Mouse (Mus musculus) embryo, embryonic 10.5 days (tissue): ENCODE data around the gene 9430097D07Rik.

Experiments used
- DNase-seq: peaks from one replicate; pipeline ENCODE4 v3.0.0-alpha.2; 2015; ENCODE audit warnings: low spot score

Gene 9430097D07Rik

DNA sequence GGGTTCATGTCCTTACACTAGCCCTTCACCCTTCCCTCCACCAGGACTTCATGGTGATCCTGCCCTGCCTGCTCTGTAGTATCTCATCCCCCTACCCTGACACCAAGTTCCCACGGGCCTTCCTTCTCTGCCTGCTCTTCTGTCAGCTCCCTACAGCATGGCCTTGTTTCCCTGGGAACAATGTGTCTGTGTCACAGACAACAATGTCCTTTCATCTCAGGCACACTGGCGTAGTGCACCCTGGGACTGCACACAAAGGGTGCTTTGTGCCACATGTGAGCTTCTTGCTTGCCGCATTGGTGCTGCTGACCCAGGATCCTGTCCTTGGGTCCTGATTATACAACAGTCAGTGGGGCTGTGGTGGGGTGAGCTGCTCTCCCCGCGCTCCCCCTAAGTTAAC is 15.9 kb downstream of the 9430097D07Rik start:
- DNase-seq = peak; percentile 81

DNA sequence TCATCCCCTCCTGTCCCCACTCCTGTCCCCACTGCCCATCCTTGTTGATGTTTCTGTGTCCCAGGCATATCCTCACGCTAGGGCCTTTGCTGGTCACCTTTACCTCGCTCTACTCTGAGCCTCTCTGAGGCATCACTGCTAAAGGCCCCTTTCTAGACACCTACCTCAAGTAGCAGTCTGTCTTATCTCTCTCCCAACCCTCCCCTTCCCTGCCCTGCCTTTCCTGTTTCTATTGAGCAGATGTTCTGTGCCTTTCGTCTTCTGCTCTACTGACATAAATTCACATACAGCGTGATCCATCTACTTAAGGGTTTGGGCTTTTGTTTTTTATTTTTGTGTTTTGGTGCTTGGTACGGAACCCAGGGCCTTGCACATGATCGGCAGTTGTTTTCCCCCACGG is 19.5 kb downstream of the 9430097D07Rik start:
- no peak for DNase-seq

DNA sequence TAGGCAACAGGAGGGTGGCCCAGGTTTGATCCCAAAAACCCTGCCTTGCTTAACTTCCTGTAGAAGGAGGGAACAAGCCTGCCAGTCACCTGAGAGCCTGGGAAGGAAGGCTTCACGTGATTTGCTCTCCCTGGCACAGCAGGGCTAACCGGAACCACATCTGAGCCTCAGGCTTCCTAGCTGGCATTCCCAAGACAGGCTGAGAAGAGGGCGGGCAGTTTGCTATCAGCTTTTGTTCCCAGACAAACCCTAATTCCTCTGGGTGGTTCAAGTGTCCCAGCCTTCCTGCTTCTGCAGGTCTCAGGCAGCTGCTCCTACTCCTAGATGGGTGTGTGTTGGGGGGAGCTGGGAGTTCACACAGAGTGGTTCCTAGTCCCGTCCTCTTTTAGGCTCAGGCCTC is 20.0 kb downstream of the 9430097D07Rik start:
- DNase-seq = no peak

DNA sequence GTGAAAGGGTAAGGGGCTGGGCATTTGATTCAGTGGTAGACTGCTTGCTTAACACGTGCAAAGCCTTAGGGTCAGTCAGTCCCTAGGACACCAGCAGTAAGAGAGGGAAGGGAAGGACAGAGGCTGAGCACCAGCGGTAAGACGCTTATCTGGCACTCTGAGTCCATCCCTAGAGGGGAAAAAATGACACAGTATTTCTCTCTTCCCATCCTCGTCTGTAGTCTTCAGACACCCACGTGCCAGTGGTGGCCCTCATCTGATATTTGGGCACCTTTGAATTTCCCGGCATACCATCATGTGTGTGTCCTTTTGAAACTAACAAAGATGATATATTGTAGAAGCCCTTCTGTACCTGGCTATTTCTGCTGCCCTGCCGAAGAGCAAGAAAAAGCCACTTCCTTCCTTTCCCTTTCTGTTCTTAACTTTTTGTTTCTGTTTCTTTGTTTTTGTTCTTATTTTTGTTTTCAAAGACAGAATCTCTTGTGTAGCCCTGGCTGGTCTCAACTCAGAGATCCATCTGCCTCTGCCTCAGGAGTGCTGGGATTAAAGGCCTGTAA is 21.8 kb downstream of the 9430097D07Rik start:
- DNase-seq = no peak

DNA sequence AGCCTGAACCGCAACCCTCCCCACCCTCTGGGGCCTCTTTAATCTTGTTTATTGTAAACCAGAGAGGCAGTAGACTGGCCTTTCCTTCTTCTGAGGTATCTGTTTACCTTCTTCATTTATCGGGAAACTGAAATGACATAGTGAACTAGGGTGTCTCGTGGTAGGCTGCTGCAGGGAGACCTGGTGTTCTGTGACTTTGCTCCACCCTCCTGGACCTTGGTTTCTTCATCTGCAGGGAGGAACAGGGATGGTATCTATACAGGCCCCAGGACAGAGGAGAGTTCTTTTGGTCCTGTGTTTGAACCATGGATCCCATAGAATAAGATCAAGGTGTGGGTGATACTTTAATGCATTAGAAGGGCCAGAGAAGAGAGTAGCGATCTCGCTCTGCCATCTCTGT is 24.2 kb downstream of the 9430097D07Rik start:
- no peak for DNase-seq

DNA sequence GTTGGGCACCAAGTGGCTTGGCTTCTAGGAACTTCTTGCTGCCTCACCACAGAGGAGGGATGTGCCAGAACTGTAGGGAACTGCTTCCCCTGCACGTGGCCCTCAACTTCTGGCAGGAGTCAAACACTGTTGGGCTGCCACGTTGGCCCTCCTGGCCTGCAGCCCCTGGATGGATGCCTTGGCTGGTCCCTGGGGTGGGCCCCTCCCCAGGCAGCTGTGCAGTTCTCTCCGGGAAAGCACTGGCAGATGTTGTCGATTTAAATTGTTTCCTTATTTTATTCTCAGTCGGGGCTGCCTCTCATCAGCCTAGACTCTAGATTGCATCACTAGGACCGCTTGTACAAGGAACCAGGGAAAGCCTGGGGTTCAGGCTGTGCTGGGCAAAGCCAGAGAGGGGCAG is 25.7 kb downstream of the 9430097D07Rik start:
- no peak for DNase-seq

DNA sequence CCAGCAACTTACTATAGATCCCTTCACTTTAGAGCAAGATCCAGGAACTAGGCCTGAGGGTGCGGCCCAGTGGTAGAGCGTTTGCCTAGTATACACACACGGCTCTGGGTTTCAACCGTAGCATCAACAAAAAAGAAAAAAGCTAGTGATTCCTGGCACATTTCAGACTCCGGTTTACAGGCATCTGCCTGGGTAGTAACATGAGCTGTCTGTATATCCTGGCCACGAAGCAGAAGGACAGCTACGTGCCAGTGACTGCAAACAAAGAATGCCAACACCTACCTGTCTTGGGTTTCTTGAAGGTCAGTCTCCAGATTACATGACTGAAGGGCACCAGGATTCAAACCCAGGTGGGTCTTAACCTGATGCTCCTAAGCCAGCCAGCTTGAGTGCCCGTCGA is 26.3 kb downstream of the 9430097D07Rik start:
- no peak for DNase-seq

DNA sequence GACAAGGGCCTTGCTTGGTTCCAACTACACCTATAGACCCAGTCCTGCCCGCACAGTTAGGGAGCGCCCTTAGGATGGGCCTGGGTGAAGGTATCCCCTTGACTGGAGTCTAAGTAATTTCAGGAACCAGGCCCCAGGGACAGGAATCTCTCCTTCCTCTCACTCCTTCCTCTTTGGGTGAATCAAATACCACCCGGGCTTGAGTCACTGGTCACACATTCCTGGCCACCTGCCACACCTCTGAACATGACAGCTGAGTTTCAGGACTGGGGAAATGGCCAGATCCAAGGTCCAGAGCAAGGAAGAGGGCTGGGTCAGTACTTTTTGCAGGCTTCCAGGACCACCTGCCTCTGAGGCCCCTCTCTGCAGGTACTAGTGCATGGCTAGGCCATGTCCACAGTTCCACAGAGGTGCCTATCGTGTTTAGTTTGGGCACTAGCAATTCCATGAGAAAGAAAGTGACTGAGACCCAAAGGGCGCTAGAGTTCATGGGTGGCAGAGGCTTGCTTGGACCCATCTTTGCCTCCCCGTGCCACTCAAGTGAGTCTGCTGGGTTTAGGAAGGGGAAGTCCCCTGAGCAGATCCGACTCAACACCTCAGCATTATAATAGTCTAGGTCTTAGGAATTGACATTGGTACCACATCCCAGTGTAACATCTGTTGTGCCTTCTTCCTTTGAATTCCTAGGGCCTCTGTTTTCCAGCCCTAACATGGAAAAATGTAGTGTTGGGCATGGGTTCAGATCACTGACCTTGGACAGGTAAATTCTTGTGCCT is 27.3 kb downstream of the 9430097D07Rik start:
- DNase-seq = no peak

DNA sequence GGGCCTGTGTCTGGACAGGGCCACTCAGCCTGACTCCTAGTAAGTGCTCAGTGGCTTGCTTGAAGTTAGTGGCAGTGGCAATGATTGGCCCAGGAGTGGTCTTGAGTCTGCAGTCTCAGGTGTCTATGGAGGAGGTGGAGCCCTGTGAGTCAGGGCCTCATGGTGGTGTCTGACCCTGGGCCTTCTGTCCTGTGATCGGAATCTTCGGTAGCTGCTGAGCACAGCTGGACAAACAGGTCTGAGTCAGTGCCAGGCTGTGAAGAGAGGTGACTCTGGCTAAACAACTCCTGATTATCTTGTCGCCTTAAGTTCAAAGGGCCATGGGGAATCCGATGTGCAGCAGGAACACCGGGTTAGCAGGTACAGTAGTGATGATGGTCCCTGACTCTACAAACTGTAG is 28.1 kb downstream of the 9430097D07Rik start:
- no peak for DNase-seq

DNA sequence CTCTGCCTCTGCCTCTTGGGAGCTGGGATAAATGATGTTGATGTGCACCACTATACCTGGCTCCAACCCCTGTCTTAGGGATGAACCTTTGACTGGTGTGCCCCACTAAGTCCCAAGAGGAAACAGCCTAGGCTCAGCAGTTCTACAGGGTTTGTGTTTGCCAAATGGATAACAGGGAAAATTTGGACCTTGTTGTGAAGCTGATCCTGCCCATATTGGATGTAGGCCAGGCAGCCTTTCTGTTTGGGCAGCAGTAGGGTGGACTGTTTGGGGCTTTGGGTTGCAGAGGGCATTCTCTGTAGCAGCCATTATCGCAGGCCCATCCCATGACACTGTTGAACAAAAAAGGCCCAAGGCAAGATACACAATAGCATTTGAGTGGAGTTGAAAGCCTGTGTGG is 28.5 kb downstream of the 9430097D07Rik start:
- no peak for DNase-seq

DNA sequence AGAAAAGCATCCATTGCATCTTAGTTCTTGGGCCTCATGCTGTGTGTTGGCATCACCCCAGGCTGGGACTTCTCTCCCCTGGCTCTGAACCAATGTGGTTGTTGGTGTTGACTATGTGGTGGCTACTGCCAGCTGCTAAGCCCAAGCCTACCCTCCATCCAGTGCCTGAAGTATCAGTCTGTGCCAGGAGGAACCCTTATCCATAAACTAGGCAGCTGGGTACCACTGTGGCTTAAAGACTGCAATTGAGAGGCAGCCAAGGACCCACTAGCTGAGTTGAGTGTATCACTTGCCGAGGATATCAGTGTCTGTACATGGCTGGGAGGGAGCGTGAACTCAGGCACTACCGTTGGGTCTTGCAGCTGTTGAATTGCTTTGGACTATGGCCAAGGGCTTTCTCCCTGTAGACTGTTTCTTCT is 32.4 kb downstream of the 9430097D07Rik start:
- DNase-seq = no peak

DNA sequence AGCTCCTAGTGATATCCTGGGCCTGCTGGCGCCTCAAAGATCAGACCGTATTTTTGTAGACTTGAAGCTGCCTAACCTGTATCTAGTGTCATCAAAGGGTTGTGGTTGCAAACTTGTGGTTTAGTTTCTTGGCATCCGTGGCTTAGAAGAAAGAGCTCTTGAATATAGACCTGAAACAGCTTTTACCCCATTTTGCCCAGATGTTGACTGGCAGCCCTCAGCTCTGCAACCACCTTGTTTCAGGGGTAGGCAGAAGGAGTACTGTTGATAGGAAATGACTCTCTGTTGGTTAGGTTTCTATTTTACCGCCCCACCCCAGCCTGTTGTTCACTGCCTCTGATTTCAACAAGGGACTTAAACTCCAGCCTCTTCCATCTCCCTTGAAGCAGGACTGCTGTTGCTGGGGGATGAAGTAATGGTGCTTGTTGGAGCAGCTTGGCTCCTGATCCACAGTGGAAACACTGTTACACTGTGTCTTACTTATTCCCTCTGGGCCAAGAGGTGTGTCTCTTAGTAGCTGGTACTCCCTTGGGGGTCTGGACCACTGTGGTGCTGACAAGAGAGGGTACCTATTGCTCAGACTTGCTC is 33.4 kb downstream of the 9430097D07Rik start:
- DNase-seq = no peak

DNA sequence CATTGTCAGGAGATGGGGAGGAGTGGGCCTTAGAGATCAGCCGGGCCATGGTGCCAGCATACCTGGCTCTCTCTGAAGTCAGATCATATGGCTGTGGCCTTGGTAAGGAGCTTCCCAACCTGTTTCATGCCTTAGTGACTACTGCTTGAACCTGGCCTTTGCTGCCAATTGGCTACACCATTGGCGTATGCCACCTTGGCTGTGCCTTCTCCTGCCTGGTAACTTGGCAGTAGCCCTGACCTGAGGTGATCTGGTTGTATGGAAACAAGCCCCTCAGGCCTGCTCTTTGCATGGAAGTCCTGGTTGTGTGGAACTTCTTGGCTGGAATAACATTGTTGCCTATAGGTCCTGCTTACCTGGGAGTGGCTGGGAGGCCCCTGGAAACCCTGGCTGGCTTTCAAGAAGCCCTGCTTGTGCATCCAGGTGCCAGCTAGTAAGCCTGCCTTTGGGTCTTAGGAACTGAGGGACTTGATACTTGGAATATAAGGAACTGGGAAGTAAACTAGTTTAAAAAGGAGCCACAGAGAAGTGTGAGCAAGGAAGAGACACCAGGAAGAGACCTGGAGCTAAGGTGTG is 34.1 kb downstream of the 9430097D07Rik start:
- no peak for DNase-seq

DNA sequence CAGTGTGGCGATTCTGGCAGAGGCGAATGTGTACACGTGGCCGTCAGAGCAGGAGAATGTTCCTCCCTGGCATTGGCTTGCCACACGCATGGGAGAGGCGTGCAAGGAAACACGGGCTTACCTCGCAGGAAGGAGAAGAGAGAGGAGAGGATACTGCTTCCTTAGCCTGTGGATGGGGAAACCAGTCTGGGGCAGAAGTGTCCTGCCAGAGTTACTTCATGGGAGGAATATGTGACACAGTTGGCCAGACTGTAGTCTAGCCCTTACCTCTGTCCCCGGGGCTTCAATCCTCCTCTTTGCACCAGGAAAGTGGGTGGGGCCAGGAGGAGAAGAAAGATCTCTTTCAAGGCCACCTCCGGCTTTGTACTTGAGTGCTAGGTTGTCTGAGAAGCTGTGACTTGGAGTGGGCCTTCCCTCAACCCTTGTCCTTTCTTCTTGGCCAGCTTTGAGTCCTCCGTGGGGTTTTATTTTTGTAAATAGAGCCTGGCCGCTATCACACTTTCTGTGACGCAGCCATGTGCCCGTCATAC is 36.0 kb downstream of the 9430097D07Rik start:
- no peak for DNase-seq

DNA sequence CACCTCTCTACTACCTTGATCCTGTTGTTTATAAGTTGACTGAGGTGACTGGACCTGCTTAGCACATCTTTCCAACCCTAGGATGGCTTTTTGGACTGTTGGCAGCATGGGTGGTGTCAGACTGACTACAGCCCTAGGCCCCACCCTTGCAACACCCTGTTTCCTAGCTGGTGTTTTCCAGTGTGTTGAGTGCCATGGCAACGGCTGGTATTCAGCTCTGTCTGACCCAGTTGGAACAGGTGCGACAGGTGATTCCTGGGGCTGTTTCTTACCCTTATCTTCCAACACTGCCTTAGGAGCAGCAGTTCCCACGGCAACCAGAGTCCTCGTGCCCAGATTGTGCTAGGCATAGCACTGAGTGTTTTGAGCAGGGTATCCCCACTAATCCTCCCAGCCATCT is 37.0 kb downstream of the 9430097D07Rik start:
- DNase-seq = no peak

DNA sequence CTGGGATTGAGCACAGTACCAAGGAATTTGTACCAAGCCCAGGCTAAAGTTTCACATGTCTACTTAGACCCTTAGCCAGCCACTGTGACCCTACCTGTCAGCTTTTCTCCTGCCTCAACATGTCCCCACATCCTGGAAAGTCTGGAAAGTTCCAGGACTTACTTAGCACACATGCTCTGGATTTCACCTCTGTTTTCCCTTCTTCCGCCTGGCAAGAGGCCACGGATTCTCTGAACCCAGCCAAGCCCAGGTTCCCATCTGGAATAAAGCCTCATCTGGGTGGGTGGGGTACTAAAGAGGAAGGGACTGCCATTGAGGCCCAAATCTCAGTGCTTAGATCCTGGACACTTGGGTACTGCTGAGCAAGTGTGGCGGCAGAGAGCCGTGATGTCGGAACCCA is 37.5 kb downstream of the 9430097D07Rik start:
- DNase-seq = no peak

DNA sequence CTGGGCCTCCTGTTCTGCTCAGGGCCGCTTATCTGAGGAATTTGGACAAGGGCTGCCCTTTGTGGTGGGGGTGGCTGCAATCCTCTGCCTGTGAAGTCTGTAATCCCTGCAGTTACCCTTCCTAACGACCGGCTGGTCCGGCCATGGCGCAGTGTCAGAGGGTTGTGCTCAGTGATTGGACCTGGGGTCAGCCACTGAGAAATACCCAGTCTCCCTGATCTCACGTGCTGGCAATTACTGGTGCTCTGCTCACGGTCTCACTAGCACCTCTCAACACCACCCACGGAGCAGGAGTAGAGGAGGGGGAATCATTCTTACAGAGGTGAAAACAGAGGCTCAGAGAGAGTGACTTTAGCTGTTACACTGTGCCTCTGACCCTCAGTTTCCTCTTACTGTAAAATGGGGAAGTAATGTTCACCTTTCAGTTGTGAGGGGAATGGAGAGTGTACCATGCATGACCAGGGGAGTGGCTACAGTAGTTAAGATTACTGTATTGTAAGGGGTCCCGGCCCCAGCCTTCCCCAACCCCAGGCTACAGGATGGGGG is 38.1 kb downstream of the 9430097D07Rik start:
- no peak for DNase-seq

DNA sequence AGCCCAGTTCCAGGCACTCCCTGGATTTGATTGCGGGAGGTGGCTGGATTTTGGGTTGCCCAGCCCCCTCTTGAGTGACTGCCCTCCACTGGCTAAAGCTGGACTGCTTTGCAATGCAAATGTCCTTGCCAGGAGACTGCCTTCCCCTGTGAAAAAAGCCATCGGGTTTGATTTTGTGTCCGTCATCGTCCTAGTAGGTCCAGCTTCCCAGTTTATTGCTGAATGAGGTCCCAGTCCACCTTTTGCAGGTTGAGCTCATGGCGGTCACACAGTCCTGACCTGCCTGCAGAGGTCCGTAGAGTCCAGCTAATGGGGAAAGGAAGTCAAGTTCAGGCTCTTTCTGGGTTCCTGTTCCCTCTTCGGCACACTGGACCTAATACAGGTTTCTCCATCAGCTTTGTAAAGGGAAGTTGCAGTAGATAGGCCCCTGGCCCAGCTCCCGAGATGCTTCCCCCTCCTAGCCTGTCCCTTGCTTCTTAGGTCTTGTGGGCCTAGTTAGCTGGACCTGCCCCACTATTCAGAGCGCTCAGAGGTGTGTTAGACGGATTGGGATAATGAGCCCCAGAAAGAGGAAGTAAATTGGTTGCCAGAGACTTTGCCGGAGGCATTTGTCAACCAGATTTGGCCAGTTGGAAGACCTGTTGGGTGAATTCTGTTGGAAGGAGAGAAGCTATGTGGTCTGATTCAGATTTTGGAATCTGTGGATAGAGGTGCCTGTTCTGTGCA is 38.7 kb downstream of the 9430097D07Rik start:
- peak; percentile 55 for DNase-seq

DNA sequence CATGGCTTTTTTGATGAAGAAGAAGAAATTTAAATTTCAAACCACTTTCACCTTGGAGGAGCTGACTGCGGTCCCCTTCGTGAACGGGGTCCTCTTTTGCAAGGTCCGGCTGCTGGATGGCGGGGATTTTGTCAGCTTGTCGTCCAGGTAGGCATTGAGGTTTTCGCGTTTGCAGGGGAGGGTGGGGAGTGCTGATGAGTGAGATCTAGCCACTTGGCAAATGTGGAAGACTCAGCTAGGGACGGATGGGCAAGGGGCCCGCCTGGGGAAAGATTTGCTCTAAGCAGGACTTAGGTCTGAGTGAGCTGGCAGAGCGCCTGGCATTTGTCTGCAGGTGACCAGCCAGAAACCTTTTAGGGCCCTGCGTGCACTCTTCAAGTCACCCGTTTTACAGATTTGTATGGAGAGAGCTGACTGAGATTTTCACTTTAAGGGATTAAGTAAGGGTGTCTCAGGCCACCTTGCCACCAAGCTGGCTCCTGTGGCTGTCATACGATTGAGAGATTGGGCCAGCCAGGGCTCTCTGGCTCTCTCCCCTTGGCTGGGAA is 39.3 kb downstream of the 9430097D07Rik start:
- DNase-seq = peak; percentile 60

DNA sequence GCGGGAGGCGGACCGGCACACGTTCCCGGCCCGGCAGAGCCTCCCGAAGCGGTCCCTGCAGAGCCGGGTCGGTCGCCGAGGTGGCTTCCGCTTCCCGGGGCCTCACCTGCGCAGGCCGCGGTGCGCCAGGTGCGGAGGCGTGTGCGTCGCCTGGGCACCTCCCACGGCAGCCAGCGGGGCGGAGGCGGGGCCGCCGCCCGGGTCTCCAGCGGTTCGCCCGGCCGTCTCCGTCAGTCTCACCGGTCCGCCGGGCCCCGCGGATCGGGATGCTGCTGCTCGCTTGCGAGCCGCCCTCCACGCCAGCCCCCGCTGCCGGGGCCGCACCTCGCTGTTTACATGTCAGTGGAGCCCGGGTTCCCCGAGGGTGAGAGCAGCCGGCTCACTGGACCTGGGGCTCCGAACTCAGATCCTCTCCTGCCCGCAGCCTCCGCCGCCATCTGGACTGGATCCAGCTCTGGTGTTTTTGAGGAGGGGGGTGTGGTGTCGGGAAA is 39.9 kb downstream of the 9430097D07Rik start:
- peak; percentile 57 for DNase-seq

DNA sequence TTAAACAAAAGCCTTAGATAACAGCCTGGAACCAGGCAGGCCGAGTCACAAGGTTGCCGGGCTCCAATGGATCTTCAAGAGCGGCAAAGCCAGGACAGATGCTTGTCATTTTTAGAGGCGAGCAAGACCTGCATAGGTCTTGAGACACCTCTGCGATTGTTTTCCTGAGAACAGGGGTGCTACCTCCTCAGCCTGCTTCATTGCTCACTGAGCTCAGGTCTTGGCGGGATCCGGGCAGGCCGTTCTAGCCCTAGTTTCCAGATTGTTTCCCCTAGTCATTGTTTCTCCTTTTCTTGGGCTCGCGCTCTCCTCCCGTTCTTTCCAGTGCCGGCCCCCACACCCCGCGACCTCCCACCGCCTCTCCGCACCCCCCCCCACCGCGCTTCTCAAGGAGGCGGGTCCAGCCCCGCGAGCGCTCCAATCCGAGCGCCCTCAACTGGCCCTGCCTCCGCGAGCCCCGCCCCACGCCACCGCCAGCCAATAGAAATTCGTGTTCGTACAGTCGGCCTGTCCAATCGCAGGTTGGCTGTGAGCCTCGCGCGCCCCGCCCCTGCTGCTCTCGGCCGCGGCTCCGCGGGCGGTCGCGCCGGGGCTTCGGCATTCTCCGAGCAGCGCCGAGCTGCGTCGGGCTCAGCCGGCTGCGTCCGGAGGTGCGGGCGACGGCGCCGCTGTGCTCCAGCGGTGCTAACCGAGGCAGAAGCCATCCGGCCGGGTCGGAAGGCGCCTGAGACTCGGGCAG is 40.6 kb downstream of the 9430097D07Rik start, which contains the start of gene Fam102a:
Fam102a (plus strand) TSS at position 600 of the 739 bp plus-strand sequence.
- DNase-seq = peak; percentile 98
